Mouse (Mus musculus) CD8-positive naive resting alpha-beta T cell, adult 2 months (primary cell): ENCODE results near the gene Cd3eap.

Source experiments
- DNase-seq, 2 experiments: peaks; one replicate each; pipeline ENCODE4 v3.0.0; 2022; ENCODE audit warnings: low read depth in 2 of 2, low spot score in 2 of 2

The Cd3eap gene

GRCm38 (mm10) chr7:19359299-19359891, at the start of gene Cd3eap, which contains the start of gene Ppp1r13l:
Gene Cd3eap, minus strand, starts transcription at chr7:19359483.
Gene Ppp1r13l, plus strand, starts transcription at chr7:19359749.
- peak; percentile 76 to 86 for DNase-seq

GRCm38 (mm10) chr7:19405417-19405816, 46.1 kb upstream of the Cd3eap start:
- peak; percentile 83 to 90 for DNase-seq

- DNase-seq, result no peak
Measured at GRCm38 (mm10) chr7:19404476-19404875, 45.2 kb upstream of the Cd3eap start, which contains the start of gene Ckm. Gene Ckm, plus strand, starts transcription at chr7:19404776.

- DNase-seq, result peak; percentile 57 to 66
Measured at GRCm38 (mm10) chr7:19403731-19404296, 44.5 kb upstream of the Cd3eap start, which contains the start of gene Klc3. Gene Klc3, minus strand, starts transcription at chr7:19404104.

- DNase-seq, result no peak
Measured at GRCm38 (mm10) chr7:19402535-19403112, 43.3 kb upstream of the Cd3eap start.

GRCm38 (mm10) chr7:19400946-19401345, 41.7 kb upstream of the Cd3eap start:
- DNase-seq, result no peak

GRCm38 (mm10) chr7:19399496-19400280, 40.4 kb upstream of the Cd3eap start:
- peak; percentile 16 to 45 for DNase-seq

- DNase-seq, result no peak
Measured at GRCm38 (mm10) chr7:19394484-19394883, 35.2 kb upstream of the Cd3eap start.

- no peak for DNase-seq
Measured at GRCm38 (mm10) chr7:19388699-19389413, 29.6 kb upstream of the Cd3eap start.

GRCm38 (mm10) chr7:19383708-19384107, 24.4 kb upstream of the Cd3eap start:
- DNase-seq, result no peak

GRCm38 (mm10) chr7:19382166-19382541, 22.9 kb upstream of the Cd3eap start:
- peak in 1 of 2 experiments; percentile 20 for DNase-seq

- peak; percentile 97 to 98 for DNase-seq
Measured at GRCm38 (mm10) chr7:19381377-19382165, 22.3 kb upstream of the Cd3eap start, which contains the start of gene Ercc2. Gene Ercc2, plus strand, starts transcription at chr7:19382010.

- no peak for DNase-seq
Measured at GRCm38 (mm10) chr7:19378049-19378448, 18.8 kb upstream of the Cd3eap start.

- DNase-seq, result no peak
Measured at GRCm38 (mm10) chr7:19376019-19376418, 16.7 kb upstream of the Cd3eap start.

- no peak for DNase-seq
Measured at GRCm38 (mm10) chr7:19375368-19375767, 16.1 kb upstream of the Cd3eap start.

- no peak for DNase-seq
Measured at GRCm38 (mm10) chr7:19373367-19373766, 14.1 kb upstream of the Cd3eap start.

GRCm38 (mm10) chr7:19369823-19370425, 10.6 kb upstream of the Cd3eap start:
- peak; percentile 61 to 72 for DNase-seq

GRCm38 (mm10) chr7:19368380-19368779, 9.1 kb upstream of the Cd3eap start:
- DNase-seq, result no peak

- no peak for DNase-seq
Measured at GRCm38 (mm10) chr7:19365376-19365775, 6.1 kb upstream of the Cd3eap start.

GRCm38 (mm10) chr7:19363881-19364280, 4.6 kb upstream of the Cd3eap start:
- DNase-seq, result peak; percentile 56 to 64
